Mouse (Mus musculus): Measurements from ENCODE around the gene Col19a1. TPM values are rescaled to one million over a fixed set of nuclear protein-coding genes. Genes with fewer than 3 reads are reported as not detected.
"Not testable (repeated sequence)": the region's sequence is repeated elsewhere in the genome, so short reads cannot be mapped to it uniquely, and the experiment has no call there.

Gene Col19a1
- 0.16 and 0.24 TPM in 2 replicates for polyA plus RNA-seq (2015; fragmentation: Nextera tagmentation; extraction: Ambion mirVana)

GRCm38 (mm10) chr1:24587141-24587541 is at the start of gene Col19a1:
Gene Col19a1 (minus strand): TSS chr1:24587472.
- no peaks in the 10 kb centered on the region for H3K4me1 ChIP-seq (ENCODE audit: control insufficient read depth, insufficient read depth, low read length)
- peak within 1 kb of the TSS; percentile 59 for H3K4me3 ChIP-seq (ENCODE audit: low read length)
- 2% methylated on average over 22 of the region's 22 CpGs for WGBS
- peaks cover 44% of the 10 kb centered on the region for H3K27me3 ChIP-seq (ENCODE audit: control insufficient read depth, insufficient read depth, low read length)
- peak within 1 kb of the TSS; percentile 97 for H3K4me2 ChIP-seq (ENCODE audit: low read depth, low read length)
- peak within 1 kb of the TSS; percentile 60 for H3K9ac ChIP-seq (ENCODE audit: low read length)
- no peaks in the 10 kb centered on the region for H3K9me3 ChIP-seq (replicated peaks; ENCODE audit: control insufficient read depth, low read length)
- no peak within 1 kb of the TSS for H3K27ac ChIP-seq (ENCODE audit: low read length)
- no peak for ATAC-seq (replicated peaks; ENCODE audit: extremely low read depth, insufficient read depth, low FRiP score)
- no peaks in the 10 kb centered on the region for H3K36me3 ChIP-seq (ENCODE audit: control insufficient read depth, insufficient read depth)

- ATAC-seq (replicated peaks; ENCODE audit: extremely low read depth, insufficient read depth, low FRiP score): no peak; the same call in 1 of the 2 replicates
These were observed 46.4 kb upstream of the Col19a1 start for GRCm38 (mm10) chr1:24633553-24634132.

GRCm38 (mm10) chr1:24612556-24612955 is 25.3 kb upstream of the Col19a1 start:
- H3K4me1 ChIP-seq (ENCODE audit: control insufficient read depth, insufficient read depth, low read length); H3K4me2 ChIP-seq (ENCODE audit: low read depth, low read length); H3K36me3 ChIP-seq (ENCODE audit: control insufficient read depth, insufficient read depth); H3K27ac ChIP-seq (ENCODE audit: low read length); ATAC-seq (replicated peaks; ENCODE audit: extremely low read depth, insufficient read depth, low FRiP score); H3K4me3 ChIP-seq (ENCODE audit: low read length); H3K9ac ChIP-seq (ENCODE audit: low read length); H3K9me3 ChIP-seq (replicated peaks; ENCODE audit: control insufficient read depth, low read length); H3K27me3 ChIP-seq (ENCODE audit: control insufficient read depth, insufficient read depth, low read length): not testable (repeated sequence)
- WGBS: 0% methylated on average over 1 of the region's 2 CpGs

More at GRCm38 (mm10) chr1:24633553-24634132, 46.4 kb upstream of the Col19a1 start:
- H3K4me1 ChIP-seq (ENCODE audit: control insufficient read depth, insufficient read depth, low read length): no peaks in the 10 kb centered on the region
- H3K27ac ChIP-seq (ENCODE audit: low read length): no peak overlapping the region
- no peak overlapping the region for H3K9ac ChIP-seq (ENCODE audit: low read length)
- H3K9me3 ChIP-seq (replicated peaks; ENCODE audit: control insufficient read depth, low read length): no peaks in the 10 kb centered on the region
- 36% methylated on average over 14 of the region's 14 CpGs for WGBS
- H3K36me3 ChIP-seq (ENCODE audit: control insufficient read depth, insufficient read depth): no peaks in the 10 kb centered on the region
- H3K27me3 ChIP-seq (ENCODE audit: control insufficient read depth, insufficient read depth, low read length): no peaks in the 10 kb centered on the region
- no peak overlapping the region for H3K4me3 ChIP-seq (ENCODE audit: low read length)
- H3K4me2 ChIP-seq (ENCODE audit: low read depth, low read length): peak overlapping the region; percentile 36; the same call in 1 of the 2 replicates

GRCm38 (mm10) chr1:24595096-24595495 is 7.8 kb upstream of the Col19a1 start:
- H3K27me3 ChIP-seq (ENCODE audit: control insufficient read depth, insufficient read depth, low read length): no peaks in the 10 kb centered on the region
- H3K36me3 ChIP-seq (ENCODE audit: control insufficient read depth, insufficient read depth): no peaks in the 10 kb centered on the region
- H3K9ac ChIP-seq (ENCODE audit: low read length): no peak overlapping the region
- no peak overlapping the region for H3K4me3 ChIP-seq (ENCODE audit: low read length)
- no peaks in the 10 kb centered on the region for H3K4me1 ChIP-seq (ENCODE audit: control insufficient read depth, insufficient read depth, low read length)
- ATAC-seq (replicated peaks; ENCODE audit: extremely low read depth, insufficient read depth, low FRiP score): no peak
- H3K9me3 ChIP-seq (replicated peaks; ENCODE audit: control insufficient read depth, low read length): no peaks in the 10 kb centered on the region
- no peak overlapping the region for H3K27ac ChIP-seq (ENCODE audit: low read length)
- 90% methylated on average over 19 of the region's 19 CpGs for WGBS
- no peak overlapping the region for H3K4me2 ChIP-seq (ENCODE audit: low read depth, low read length)

GRCm38 (mm10) chr1:24586370-24587140 is 717 bp downstream of the Col19a1 start:
- Histone ChIP-seq H3K9ac (ENCODE audit: low read length) (peak overlapping the region; percentile 60), H3K4me2 (ENCODE audit: low read depth, low read length) (peak overlapping the region; percentile 97), H3K9me3 (replicated peaks; ENCODE audit: control insufficient read depth, low read length) (no peaks in the 10 kb centered on the region), H3K4me1 (ENCODE audit: control insufficient read depth, insufficient read depth, low read length) (no peaks in the 10 kb centered on the region), H3K36me3 (ENCODE audit: control insufficient read depth, insufficient read depth) (no peaks in the 10 kb centered on the region), H3K27me3 (ENCODE audit: control insufficient read depth, insufficient read depth, low read length) (peaks cover 44% of the 10 kb centered on the region), H3K4me3 (ENCODE audit: low read length) (peak overlapping the region; percentile 59), H3K27ac (ENCODE audit: low read length) (no peak overlapping the region)
- under 1% methylated on average over 72 of the region's 72 CpGs for WGBS
- no peak; the same call in 1 of the 2 replicates for ATAC-seq (replicated peaks; ENCODE audit: extremely low read depth, insufficient read depth, low FRiP score)

- H3K27ac ChIP-seq (ENCODE audit: low read length): no peak overlapping the region
- H3K36me3 ChIP-seq (ENCODE audit: control insufficient read depth, insufficient read depth): no peaks in the 10 kb centered on the region
- no peaks in the 10 kb centered on the region for H3K27me3 ChIP-seq (ENCODE audit: control insufficient read depth, insufficient read depth, low read length)
- no peaks in the 10 kb centered on the region for H3K9me3 ChIP-seq (replicated peaks; ENCODE audit: control insufficient read depth, low read length)
- H3K4me1 ChIP-seq (ENCODE audit: control insufficient read depth, insufficient read depth, low read length): no peaks in the 10 kb centered on the region
- H3K9ac ChIP-seq (ENCODE audit: low read length): no peak overlapping the region
- H3K4me2 ChIP-seq (ENCODE audit: low read depth, low read length): no peak overlapping the region
- no peak overlapping the region for H3K4me3 ChIP-seq (ENCODE audit: low read length)
- ATAC-seq (replicated peaks; ENCODE audit: extremely low read depth, insufficient read depth, low FRiP score): no peak
- WGBS: 37% methylated on average over 8 of the region's 8 CpGs
These were observed 14.7 kb downstream of the Col19a1 start for GRCm38 (mm10) chr1:24572602-24573001.

- H3K4me2 ChIP-seq (ENCODE audit: low read depth, low read length): no peak overlapping the region
- no peaks in the 10 kb centered on the region for H3K4me1 ChIP-seq (ENCODE audit: control insufficient read depth, insufficient read depth, low read length)
- H3K27ac ChIP-seq (ENCODE audit: low read length): no peak overlapping the region
- H3K27me3 ChIP-seq (ENCODE audit: control insufficient read depth, insufficient read depth, low read length): no peaks in the 10 kb centered on the region
- H3K9ac ChIP-seq (ENCODE audit: low read length): no peak overlapping the region
- H3K4me3 ChIP-seq (ENCODE audit: low read length): no peak overlapping the region
- ATAC-seq (replicated peaks; ENCODE audit: extremely low read depth, insufficient read depth, low FRiP score): no peak
- H3K36me3 ChIP-seq (ENCODE audit: control insufficient read depth, insufficient read depth): no peaks in the 10 kb centered on the region
- 54% methylated on average over 2 of the region's 2 CpGs for WGBS
- no peaks in the 10 kb centered on the region for H3K9me3 ChIP-seq (replicated peaks; ENCODE audit: control insufficient read depth, low read length)
These were observed 23.2 kb downstream of the Col19a1 start for GRCm38 (mm10) chr1:24564113-24564512.

GRCm38 (mm10) chr1:24558005-24558404 is 29.3 kb downstream of the Col19a1 start:
- no peak for ATAC-seq (replicated peaks; ENCODE audit: extremely low read depth, insufficient read depth, low FRiP score)
- no peak overlapping the region for H3K4me3 ChIP-seq (ENCODE audit: low read length)
- H3K4me1 ChIP-seq (ENCODE audit: control insufficient read depth, insufficient read depth, low read length): no peaks in the 10 kb centered on the region
- no peaks in the 10 kb centered on the region for H3K36me3 ChIP-seq (ENCODE audit: control insufficient read depth, insufficient read depth)
- no peaks in the 10 kb centered on the region for H3K27me3 ChIP-seq (ENCODE audit: control insufficient read depth, insufficient read depth, low read length)
- H3K9me3 ChIP-seq (replicated peaks; ENCODE audit: control insufficient read depth, low read length): no peaks in the 10 kb centered on the region
- H3K4me2 ChIP-seq (ENCODE audit: low read depth, low read length): no peak overlapping the region
- 51% methylated on average over 10 of the region's 10 CpGs for WGBS
- no peak overlapping the region for H3K9ac ChIP-seq (ENCODE audit: low read length)
- no peak overlapping the region for H3K27ac ChIP-seq (ENCODE audit: low read length)

- H3K4me2 ChIP-seq (ENCODE audit: low read depth, low read length): no peak overlapping the region
- no peak overlapping the region for H3K9ac ChIP-seq (ENCODE audit: low read length)
- no peaks in the 10 kb centered on the region for H3K4me1 ChIP-seq (ENCODE audit: control insufficient read depth, insufficient read depth, low read length)
- no peaks in the 10 kb centered on the region for H3K36me3 ChIP-seq (ENCODE audit: control insufficient read depth, insufficient read depth)
- peak; percentile 69 for ATAC-seq (replicated peaks; ENCODE audit: extremely low read depth, insufficient read depth, low FRiP score)
- H3K27ac ChIP-seq (ENCODE audit: low read length): no peak overlapping the region
- 14% methylated on average over 4 of the region's 4 CpGs for WGBS
- H3K4me3 ChIP-seq (ENCODE audit: low read length): no peak overlapping the region
- H3K9me3 ChIP-seq (replicated peaks; ENCODE audit: control insufficient read depth, low read length): no peaks in the 10 kb centered on the region
- H3K27me3 ChIP-seq (ENCODE audit: control insufficient read depth, insufficient read depth, low read length): no peaks in the 10 kb centered on the region
These were observed 33.8 kb downstream of the Col19a1 start for GRCm38 (mm10) chr1:24553462-24553861.

Data from heart, embryonic 16.5 days (tissue).